Mouse (Mus musculus) kidney, postnatal 0 days (tissue): Measurements from ENCODE around the gene Med17. TPM values are rescaled to one million over a fixed set of nuclear protein-coding genes. Genes with fewer than 3 reads are reported as not detected.
"Not testable (repeated sequence)": the region's sequence is repeated elsewhere in the genome, so short reads cannot be mapped to it uniquely, and the experiment has no call there.

ENCODE experiments used
- ATAC-seq: fragments of 200-750 bp; cut with Nextera tagmentation; replicated peaks from 2 replicates; pipeline ENCODE4 v1.8.0; 2017; ENCODE audit warnings: low read depth, moderate number of reproducible peaks, moderate TSS enrichment, moderate library complexity; ENCODE audit not compliant: low FRiP score
- DNase-seq: peaks from one replicate; pipeline ENCODE4 v3.0.0-alpha.2; 2016; ENCODE audit warnings: low spot score
- H3K27ac ChIP-seq: fragments of 300-500 bp; sonication (generic); 2 replicates; pipeline ENCODE4 v1.5.1; 2014; ENCODE audit warnings: mild to moderate bottlenecking
- H3K27me3 ChIP-seq: fragments of 300-500 bp; sonication (generic); 2 replicates; pipeline ENCODE4 v1.6.1; 2014; ENCODE audit warnings: low read length, mixed read lengths; ENCODE audit not compliant: insufficient read depth
- H3K36me3 ChIP-seq: fragments of 300-500 bp; sonication (generic); 2 replicates; pipeline ENCODE4 v1.6.1; 2014; ENCODE audit warnings: low read length, mixed read lengths; ENCODE audit not compliant: insufficient read depth
- H3K4me1 ChIP-seq: fragments of 300-500 bp; sonication (generic); replicated peaks from 2 replicates; pipeline ENCODE4 v1.6.1; 2014; ENCODE audit warnings: antibody characterized with exemption, low read length, mixed read lengths; ENCODE audit not compliant: insufficient read depth
- H3K4me2 ChIP-seq: fragments of 300-500 bp; sonication (generic); 2 replicates; pipeline ENCODE4 v1.6.1; 2014; ENCODE audit warnings: mild to moderate bottlenecking, low read length, moderate library complexity, mixed read lengths
- H3K4me3 ChIP-seq: fragments of 300-500 bp; sonication (generic); replicated peaks from 2 replicates; pipeline ENCODE4 v1.5.1; 2014; ENCODE audit warnings: low read depth, low read length
- H3K9ac ChIP-seq: fragments of 300-500 bp; sonication (generic); 2 replicates; pipeline ENCODE4 v1.6.1; 2014; ENCODE audit warnings: low read depth, low read length
- H3K9me3 ChIP-seq: fragments of 300-500 bp; sonication (generic); replicated peaks from 2 replicates; pipeline ENCODE4 v1.6.1; 2016; ENCODE audit warnings: low read length, inconsistent platforms, mixed read lengths
- CTCF ChIP-seq: IDR thresholded peaks from 2 replicates; pipeline ENCODE4 v1.5.1; 2016; ENCODE audit warnings: antibody characterized with exemption, low read depth, mild to moderate bottlenecking, moderate library complexity
- WGBS: fragments of 180-500 bp; shearing (Covaris S2); extraction: QIAGEN DNeasy Blood & Tissue Kit; methylation state at CpG from one replicate; pipeline ENCODE4 v1.1.7; 2014; 5-methylcytosine and 5-hydroxymethylcytosine counted together
- polyA plus RNA-seq: library from polyadenylated mRNA; unstranded; fragments of >200 nt; fragmentation: Nextera tagmentation; extraction: Ambion mirVana; gene quantifications from 2 replicates; pipeline ENCODE4 v1.2.1, GENCODE M21; 2015

Med17 gene
- polyA plus RNA-seq = 30.9 and 36.2 TPM in 2 replicates

GRCm38 (mm10) chr9:15279649-15280490, at the start of gene Med17:
TSS of gene Med17 (minus strand) at chr9:15279931.
- ATAC-seq = peak; percentile 96

GRCm38 (mm10) chr9:15318170-15318742, 38.5 kb upstream of the Med17 start:
- WGBS = 61% methylated on average over 2 of the region's 2 CpGs

More at GRCm38 (mm10) chr9:15279649-15280490, at the start of gene Med17:
- DNase-seq = peak; percentile 97
- Histone ChIP-seq H3K27me3 (no peaks in the 10 kb centered on the region), H3K27ac (peak within 1 kb of the TSS; percentile 95), H3K36me3 (peaks cover 10% of the 10 kb centered on the region), H3K4me1 (no peaks in the 10 kb centered on the region; the same call in 1 of the 2 replicates), H3K4me3 (peak within 1 kb of the TSS; percentile 93), H3K9me3 (no peaks in the 10 kb centered on the region), H3K9ac (peak within 1 kb of the TSS; percentile 92), H3K4me2 (peak within 1 kb of the TSS; percentile 77)
- no peak for TF ChIP-seq CTCF
- WGBS = under 1% methylated on average over 57 of the region's 57 CpGs

GRCm38 (mm10) chr9:15317223-15318169, 37.8 kb upstream of the Med17 start:
- no peak overlapping the region for H3K9ac ChIP-seq
- no peak for ATAC-seq
- peaks cover 39% of the 10 kb centered on the region for H3K36me3 ChIP-seq
- no peaks in the 10 kb centered on the region for H3K4me1 ChIP-seq
- no peak for TF ChIP-seq CTCF
- H3K9me3 ChIP-seq = no peaks in the 10 kb centered on the region
- no peak overlapping the region for H3K4me2 ChIP-seq
- no peak for DNase-seq
- no peaks in the 10 kb centered on the region for H3K27me3 ChIP-seq
- H3K4me3 ChIP-seq = no peak overlapping the region
- H3K27ac ChIP-seq = no peak overlapping the region
- WGBS = 53% methylated on average over 5 of the region's 5 CpGs

More at GRCm38 (mm10) chr9:15318170-15318742, 38.5 kb upstream of the Med17 start:
- no peak overlapping the region for H3K4me2 ChIP-seq
- no peaks in the 10 kb centered on the region for H3K27me3 ChIP-seq
- TF ChIP-seq CTCF = no peak
- DNase-seq (no peak), ATAC-seq (peak; percentile 41; the same call in 1 of the 2 replicates)
- H3K4me3 ChIP-seq = no peak overlapping the region
- peaks cover 39% of the 10 kb centered on the region for H3K36me3 ChIP-seq
- no peaks in the 10 kb centered on the region for H3K9me3 ChIP-seq
- H3K27ac ChIP-seq = no peak overlapping the region
- no peaks in the 10 kb centered on the region for H3K4me1 ChIP-seq
- H3K9ac ChIP-seq = no peak overlapping the region

- H3K9ac ChIP-seq, DNase-seq, H3K4me2 ChIP-seq, H3K4me1 ChIP-seq, ATAC-seq, H3K9me3 ChIP-seq, H3K27me3 ChIP-seq, H3K4me3 ChIP-seq, H3K27ac ChIP-seq: not testable (repeated sequence)
- H3K36me3 ChIP-seq = peaks cover 38% of the 10 kb centered on the region
- WGBS = 100% methylated on average over 1 of the region's 2 CpGs
Measured at GRCm38 (mm10) chr9:15316296-15316695, 36.6 kb upstream of the Med17 start.

GRCm38 (mm10) chr9:15314619-15315018, 34.9 kb upstream of the Med17 start:
- no peak for TF ChIP-seq CTCF
- Histone ChIP-seq H3K36me3 (peaks cover 49% of the 10 kb centered on the region), H3K9ac (no peak overlapping the region), H3K27ac (no peak overlapping the region), H3K4me2 (no peak overlapping the region), H3K9me3 (no peaks in the 10 kb centered on the region), H3K27me3 (no peaks in the 10 kb centered on the region), H3K4me3 (no peak overlapping the region), H3K4me1 (no peaks in the 10 kb centered on the region)
- DNase-seq (no peak), ATAC-seq (no peak)
- WGBS = 100% methylated on average over 1 of the region's 1 CpGs

GRCm38 (mm10) chr9:15313633-15314032, 33.9 kb upstream of the Med17 start:
- Histone ChIP-seq H3K36me3 (peaks cover 58% of the 10 kb centered on the region), H3K4me2 (no peak overlapping the region), H3K27ac (no peak overlapping the region), H3K27me3 (no peaks in the 10 kb centered on the region), H3K4me3 (no peak overlapping the region), H3K9me3 (no peaks in the 10 kb centered on the region), H3K4me1 (0 out of 2 replicates have a peak, but pooled peaks cover 6% of the 10 kb centered on the region), H3K9ac (no peak overlapping the region)
- TF ChIP-seq CTCF = no peak
- DNase-seq (no peak), ATAC-seq (no peak)
- 90% methylated on average over 5 of the region's 5 CpGs for WGBS
